Mouse (Mus musculus) lung, embryonic 16.5 days (tissue): ENCODE data around the gene Clmn. TPM values are rescaled to one million over a fixed set of nuclear protein-coding genes. Genes with fewer than 3 reads are reported as not detected.
"Not testable (repeated sequence)": the region's sequence is repeated elsewhere in the genome, so short reads cannot be mapped to it uniquely, and the experiment has no call there.

Experiments used
- ATAC-seq: fragments of 200-750 bp; cut with Nextera tagmentation; 2 replicates; pipeline ENCODE4 v1.8.0; 2017; ENCODE audit warnings: low read depth, mild to moderate bottlenecking, moderate library complexity
- H3K27ac ChIP-seq: fragments of 300-500 bp; sonication (generic); 2 replicates; pipeline ENCODE4 v1.5.1; 2014; ENCODE audit warnings: mild to moderate bottlenecking, control low read depth, low read length
- H3K27me3 ChIP-seq: fragments of 300-500 bp; sonication (generic); 2 replicates; pipeline ENCODE4 v1.6.1; 2014; ENCODE audit warnings: low read depth, low read length, mixed read lengths; ENCODE audit not compliant: control insufficient read depth, insufficient read depth
- H3K36me3 ChIP-seq: fragments of 300-500 bp; sonication (generic); 2 replicates; pipeline ENCODE4 v1.6.1; 2014; ENCODE audit warnings: low read length; ENCODE audit not compliant: control insufficient read depth, insufficient read depth
- H3K4me1 ChIP-seq: fragments of 300-500 bp; sonication (generic); replicated peaks from 2 replicates; pipeline ENCODE4 v1.6.1; 2014; ENCODE audit warnings: low read length, mixed read lengths; ENCODE audit not compliant: control insufficient read depth, insufficient read depth
- H3K4me2 ChIP-seq: fragments of 300-500 bp; sonication (generic); 2 replicates; pipeline ENCODE4 v1.6.1; 2014; ENCODE audit warnings: low read depth, low read length, control low read depth
- H3K4me3 ChIP-seq: fragments of 300-500 bp; sonication (generic); 2 replicates; pipeline ENCODE4 v1.5.1; 2014; ENCODE audit warnings: mild to moderate bottlenecking, low read length, control low read depth
- H3K9ac ChIP-seq: fragments of 300-500 bp; sonication (generic); 2 replicates; pipeline ENCODE4 v1.6.1; 2014; ENCODE audit warnings: low read length, control low read depth
- H3K9me3 ChIP-seq: fragments of 300-500 bp; sonication (generic); 2 replicates; pipeline ENCODE4 v1.6.1; 2016; ENCODE audit warnings: low read length; ENCODE audit not compliant: control insufficient read depth
- WGBS: fragments of 180-500 bp; shearing (Covaris S2); extraction: QIAGEN DNeasy Blood & Tissue Kit; methylation state at CpG from one replicate; pipeline ENCODE4 v1.1.7; 2014; 5-methylcytosine and 5-hydroxymethylcytosine counted together
- polyA plus RNA-seq: library from polyadenylated mRNA; unstranded; fragments of >200 nt; fragmentation: Nextera tagmentation; extraction: Ambion mirVana; gene quantifications from 2 replicates; pipeline ENCODE4 v1.2.1, GENCODE M21; 2015

Gene Clmn
- polyA plus RNA-seq, 1 experiment from 2014 or later: 3.4 TPM

GRCm38 (mm10) chr12:104829596-104830282 is 35.1 kb downstream of the Clmn start:
- no peak overlapping the region for H3K4me2 ChIP-seq
- 36% methylated on average over 6 of the region's 6 CpGs for WGBS
- no peak overlapping the region for H3K4me3 ChIP-seq
- H3K27ac ChIP-seq: no peak overlapping the region
- H3K4me1 ChIP-seq: peaks cover 16% of the 10 kb centered on the region
- H3K9ac ChIP-seq: no peak overlapping the region
- no peaks in the 10 kb centered on the region for H3K27me3 ChIP-seq
- H3K36me3 ChIP-seq: no peaks in the 10 kb centered on the region
- peak; percentile 81 for ATAC-seq
- no peaks in the 10 kb centered on the region for H3K9me3 ChIP-seq

- H3K4me1 ChIP-seq: peaks cover 21% of the 10 kb centered on the region
- not testable (repeated sequence) for H3K4me2 ChIP-seq, H3K9me3 ChIP-seq, H3K27me3 ChIP-seq, H3K9ac ChIP-seq, H3K4me3 ChIP-seq, H3K27ac ChIP-seq, H3K36me3 ChIP-seq, ATAC-seq
- 66% methylated on average over 4 of the region's 4 CpGs for WGBS
These were observed 35.9 kb downstream of the Clmn start for GRCm38 (mm10) chr12:104828986-104829385.

GRCm38 (mm10) chr12:104827721-104828120 is 37.2 kb downstream of the Clmn start:
- H3K9ac ChIP-seq: no peak overlapping the region
- H3K4me3 ChIP-seq: no peak overlapping the region
- no peak for ATAC-seq
- H3K4me2 ChIP-seq: no peak overlapping the region
- H3K27me3 ChIP-seq: no peaks in the 10 kb centered on the region
- peaks cover 22% of the 10 kb centered on the region for H3K4me1 ChIP-seq
- H3K36me3 ChIP-seq: no peaks in the 10 kb centered on the region
- no peak overlapping the region for H3K27ac ChIP-seq
- WGBS: 53% methylated on average over 6 of the region's 6 CpGs
- H3K9me3 ChIP-seq: no peaks in the 10 kb centered on the region

- Histone ChIP-seq H3K4me3 (no peak overlapping the region), H3K36me3 (no peaks in the 10 kb centered on the region), H3K9me3 (no peaks in the 10 kb centered on the region), H3K27me3 (no peaks in the 10 kb centered on the region), H3K9ac (no peak overlapping the region), H3K4me1 (peaks cover 22% of the 10 kb centered on the region), H3K4me2 (no peak overlapping the region), H3K27ac (no peak overlapping the region)
- WGBS: 23% methylated on average over 6 of the region's 6 CpGs
- ATAC-seq: no peak
These were observed 40.0 kb downstream of the Clmn start for GRCm38 (mm10) chr12:104824907-104825267.

- peak; percentile 86 for ATAC-seq
- Histone ChIP-seq H3K36me3 (no peaks in the 10 kb centered on the region), H3K9ac (no peak overlapping the region), H3K9me3 (no peaks in the 10 kb centered on the region), H3K27me3 (no peaks in the 10 kb centered on the region), H3K4me3 (no peak overlapping the region), H3K4me1 (peaks cover 17% of the 10 kb centered on the region), H3K27ac (peak overlapping the region; percentile 19; the same call in 1 of the 2 replicates), H3K4me2 (peak overlapping the region; percentile 4; the same call in 1 of the 2 replicates)
- WGBS: 51% methylated on average over 12 of the region's 12 CpGs
These were observed 40.5 kb downstream of the Clmn start for GRCm38 (mm10) chr12:104824244-104824906.

GRCm38 (mm10) chr12:104823722-104824121 is 41.2 kb downstream of the Clmn start:
- H3K27ac ChIP-seq: no peak overlapping the region

GRCm38 (mm10) chr12:104822838-104823599 is 41.9 kb downstream of the Clmn start:
- Histone ChIP-seq H3K36me3 (no peaks in the 10 kb centered on the region), H3K9me3 (no peaks in the 10 kb centered on the region), H3K27me3 (no peaks in the 10 kb centered on the region), H3K4me1 (peaks cover 20% of the 10 kb centered on the region), H3K27ac (no peak overlapping the region), H3K4me3 (no peak overlapping the region), H3K4me2 (no peak overlapping the region), H3K9ac (no peak overlapping the region)
- ATAC-seq: no peak
- 84% methylated on average over 10 of the region's 10 CpGs for WGBS

More at GRCm38 (mm10) chr12:104823722-104824121, 41.2 kb downstream of the Clmn start:
- H3K36me3 ChIP-seq: no peaks in the 10 kb centered on the region
- peaks cover 17% of the 10 kb centered on the region for H3K4me1 ChIP-seq
- no peaks in the 10 kb centered on the region for H3K27me3 ChIP-seq
- ATAC-seq: no peak
- WGBS: 89% methylated on average over 7 of the region's 7 CpGs
- no peak overlapping the region for H3K4me3 ChIP-seq
- H3K9me3 ChIP-seq: no peaks in the 10 kb centered on the region
- H3K4me2 ChIP-seq: no peak overlapping the region
- H3K9ac ChIP-seq: no peak overlapping the region

GRCm38 (mm10) chr12:104822151-104822550 is 42.7 kb downstream of the Clmn start:
- Histone ChIP-seq H3K9me3 (no peaks in the 10 kb centered on the region), H3K27ac (no peak overlapping the region), H3K4me3 (no peak overlapping the region), H3K4me1 (peaks cover 26% of the 10 kb centered on the region), H3K4me2 (no peak overlapping the region), H3K27me3 (no peaks in the 10 kb centered on the region), H3K9ac (no peak overlapping the region), H3K36me3 (no peaks in the 10 kb centered on the region)
- no peak for ATAC-seq
- WGBS: 73% methylated on average over 8 of the region's 8 CpGs

GRCm38 (mm10) chr12:104820061-104820460 is 44.8 kb downstream of the Clmn start:
- H3K36me3 ChIP-seq: no peaks in the 10 kb centered on the region
- H3K4me2 ChIP-seq: no peak overlapping the region
- 83% methylated on average over 5 of the region's 5 CpGs for WGBS
- no peaks in the 10 kb centered on the region for H3K9me3 ChIP-seq
- H3K27ac ChIP-seq: no peak overlapping the region
- H3K27me3 ChIP-seq: no peaks in the 10 kb centered on the region
- ATAC-seq: no peak
- H3K4me1 ChIP-seq: peaks cover 25% of the 10 kb centered on the region
- no peak overlapping the region for H3K4me3 ChIP-seq
- no peak overlapping the region for H3K9ac ChIP-seq
